Mouse (Mus musculus): ENCODE measurements around the gene Dync1li2. TPM values are rescaled to one million over a fixed set of nuclear protein-coding genes. Genes with fewer than 3 reads are reported as not detected.

Dync1li2 gene
- 106 and 135 TPM in 2 replicates for polyA plus RNA-seq (2011; ENCODE audit: insufficient read length, low read depth, missing spikeins)

GRCm38 (mm10) chr8:104442299-104443124 lies at the start of gene Dync1li2:
Gene Dync1li2, minus strand, starts transcription at chr8:104443047.
- H3K4me3 ChIP-seq (ENCODE audit: insufficient read depth, low read length): peak within 1 kb of the TSS; percentile 67
- TF ChIP-seq POLR2A (IDR thresholded peaks at IDR 0.05; ENCODE audit: low read depth, low read length) (peak; percentile 59), CTCF (IDR thresholded peaks at IDR 0.05; ENCODE audit: borderline replicate concordance, insufficient read depth, low read length) (peak; percentile 83)
- peak within 1 kb of the TSS; percentile 18 for H3K27ac ChIP-seq (ENCODE audit: insufficient read depth, low read length)
- peaks cover 4% of the 10 kb centered on the region; the same call in 1 of the 2 replicates for H3K4me1 ChIP-seq (ENCODE audit: control insufficient read depth, insufficient read depth, low read length)

GRCm38 (mm10) chr8:104479091-104479490 lies 36.2 kb upstream of the Dync1li2 start:
- TF ChIP-seq POLR2A (IDR thresholded peaks at IDR 0.05; ENCODE audit: low read depth, low read length): no peak
- no peak for TF ChIP-seq CTCF (IDR thresholded peaks at IDR 0.05; ENCODE audit: borderline replicate concordance, insufficient read depth, low read length)
- Histone ChIP-seq H3K27ac (ENCODE audit: insufficient read depth, low read length) (no peak overlapping the region), H3K4me1 (ENCODE audit: control insufficient read depth, insufficient read depth, low read length) (no peaks in the 10 kb centered on the region), H3K4me3 (ENCODE audit: insufficient read depth, low read length) (no peak overlapping the region)

GRCm38 (mm10) chr8:104472465-104472864 lies 29.6 kb upstream of the Dync1li2 start:
- H3K4me3 ChIP-seq (ENCODE audit: insufficient read depth, low read length): no peak overlapping the region
- TF ChIP-seq POLR2A (IDR thresholded peaks at IDR 0.05; ENCODE audit: low read depth, low read length) (no peak), CTCF (IDR thresholded peaks at IDR 0.05; ENCODE audit: borderline replicate concordance, insufficient read depth, low read length) (no peak)
- H3K27ac ChIP-seq (ENCODE audit: insufficient read depth, low read length): no peak overlapping the region
- H3K4me1 ChIP-seq (ENCODE audit: control insufficient read depth, insufficient read depth, low read length): no peaks in the 10 kb centered on the region

- Histone ChIP-seq H3K4me3 (ENCODE audit: insufficient read depth, low read length) (no peak overlapping the region), H3K27ac (ENCODE audit: insufficient read depth, low read length) (no peak overlapping the region), H3K4me1 (ENCODE audit: control insufficient read depth, insufficient read depth, low read length) (no peaks in the 10 kb centered on the region)
- TF ChIP-seq POLR2A (IDR thresholded peaks at IDR 0.05; ENCODE audit: low read depth, low read length) (no peak), CTCF (IDR thresholded peaks at IDR 0.05; ENCODE audit: borderline replicate concordance, insufficient read depth, low read length) (no peak)
Measured at GRCm38 (mm10) chr8:104467463-104467862, 24.6 kb upstream of the Dync1li2 start.

- no peaks in the 10 kb centered on the region for H3K4me1 ChIP-seq (ENCODE audit: control insufficient read depth, insufficient read depth, low read length)
- TF ChIP-seq CTCF (IDR thresholded peaks at IDR 0.05; ENCODE audit: borderline replicate concordance, insufficient read depth, low read length): no peak
- TF ChIP-seq POLR2A (IDR thresholded peaks at IDR 0.05; ENCODE audit: low read depth, low read length): no peak
- H3K4me3 ChIP-seq (ENCODE audit: insufficient read depth, low read length): no peak overlapping the region
Measured at GRCm38 (mm10) chr8:104452177-104452576, 9.3 kb upstream of the Dync1li2 start.

GRCm38 (mm10) chr8:104448796-104449195 lies 5.9 kb upstream of the Dync1li2 start:
- Histone ChIP-seq H3K4me3 (ENCODE audit: insufficient read depth, low read length) (no peak overlapping the region), H3K4me1 (ENCODE audit: control insufficient read depth, insufficient read depth, low read length) (no peaks in the 10 kb centered on the region), H3K27ac (ENCODE audit: insufficient read depth, low read length) (no peak overlapping the region)
- no peak for TF ChIP-seq CTCF (IDR thresholded peaks at IDR 0.05; ENCODE audit: borderline replicate concordance, insufficient read depth, low read length)
- no peak for TF ChIP-seq POLR2A (IDR thresholded peaks at IDR 0.05; ENCODE audit: low read depth, low read length)

More at GRCm38 (mm10) chr8:104452177-104452576, 9.3 kb upstream of the Dync1li2 start:
- H3K27ac ChIP-seq (ENCODE audit: insufficient read depth, low read length): no peak overlapping the region

GRCm38 (mm10) chr8:104446016-104446415 lies 3.2 kb upstream of the Dync1li2 start:
- peaks cover 3% of the 10 kb centered on the region; the same call in 1 of the 2 replicates for H3K4me1 ChIP-seq (ENCODE audit: control insufficient read depth, insufficient read depth, low read length)
- no peak for TF ChIP-seq CTCF (IDR thresholded peaks at IDR 0.05; ENCODE audit: borderline replicate concordance, insufficient read depth, low read length)
- no peak for TF ChIP-seq POLR2A (IDR thresholded peaks at IDR 0.05; ENCODE audit: low read depth, low read length)
- no peak overlapping the region for H3K4me3 ChIP-seq (ENCODE audit: insufficient read depth, low read length)
- no peak overlapping the region for H3K27ac ChIP-seq (ENCODE audit: insufficient read depth, low read length)

GRCm38 (mm10) chr8:104445248-104445647 lies 2.4 kb upstream of the Dync1li2 start:
- H3K27ac ChIP-seq (ENCODE audit: insufficient read depth, low read length): no peak overlapping the region
- H3K4me1 ChIP-seq (ENCODE audit: control insufficient read depth, insufficient read depth, low read length): peaks cover 4% of the 10 kb centered on the region; the same call in 1 of the 2 replicates
- H3K4me3 ChIP-seq (ENCODE audit: insufficient read depth, low read length): no peak overlapping the region
- TF ChIP-seq POLR2A (IDR thresholded peaks at IDR 0.05; ENCODE audit: low read depth, low read length) (no peak), CTCF (IDR thresholded peaks at IDR 0.05; ENCODE audit: borderline replicate concordance, insufficient read depth, low read length) (no peak)

GRCm38 (mm10) chr8:104443125-104443679 lies 355 bp upstream of the Dync1li2 start:
- Histone ChIP-seq H3K4me1 (ENCODE audit: control insufficient read depth, insufficient read depth, low read length) (peaks cover 4% of the 10 kb centered on the region; the same call in 1 of the 2 replicates), H3K27ac (ENCODE audit: insufficient read depth, low read length) (no peak overlapping the region), H3K4me3 (ENCODE audit: insufficient read depth, low read length) (no peak overlapping the region)
- no peak for TF ChIP-seq POLR2A (IDR thresholded peaks at IDR 0.05; ENCODE audit: low read depth, low read length)
- TF ChIP-seq CTCF (IDR thresholded peaks at IDR 0.05; ENCODE audit: borderline replicate concordance, insufficient read depth, low read length): no peak

GRCm38 (mm10) chr8:104441613-104442012 lies 1.2 kb downstream of the Dync1li2 start:
- H3K27ac ChIP-seq (ENCODE audit: insufficient read depth, low read length): no peak overlapping the region
- peaks cover 5% of the 10 kb centered on the region; the same call in 1 of the 2 replicates for H3K4me1 ChIP-seq (ENCODE audit: control insufficient read depth, insufficient read depth, low read length)
- peak overlapping the region; percentile 67 for H3K4me3 ChIP-seq (ENCODE audit: insufficient read depth, low read length)
- TF ChIP-seq CTCF (IDR thresholded peaks at IDR 0.05; ENCODE audit: borderline replicate concordance, insufficient read depth, low read length) (no peak), POLR2A (IDR thresholded peaks at IDR 0.05; ENCODE audit: low read depth, low read length) (no peak)

Data from embryonic fibroblast, embryonic 13.5 days (primary cell).